Mouse (Mus musculus) midbrain, embryonic 11.5 days (tissue): ENCODE measurements around the gene 2610301B20Rik. TPM values are rescaled to one million over a fixed set of nuclear protein-coding genes. Genes with fewer than 3 reads are reported as not detected.
"Not testable (repeated sequence)": the region's sequence is repeated elsewhere in the genome, so short reads cannot be mapped to it uniquely, and the experiment has no call there.

Experiments
- ATAC-seq: fragments of 200-750 bp; cut with Nextera tagmentation; 2 replicates; pipeline ENCODE4 v1.8.0; 2017; ENCODE audit warnings: moderate TSS enrichment, moderate library complexity; ENCODE audit not compliant: low FRiP score
- DNase-seq: peaks from one replicate; pipeline ENCODE4 v3.0.0; 2015; ENCODE audit warnings: low spot score; ENCODE audit errors: missing footprints
- H3K27ac ChIP-seq: fragments of 300-500 bp; sonication (generic); 2 replicates; pipeline ENCODE4 v1.5.1; 2014; ENCODE audit warnings: low read depth, low read length
- H3K27me3 ChIP-seq: fragments of 300-500 bp; sonication (generic); 2 replicates; pipeline ENCODE4 v1.6.1; 2014; ENCODE audit warnings: mild to moderate bottlenecking, low read length, moderate library complexity, mixed read lengths; ENCODE audit not compliant: control insufficient read depth, insufficient read depth
- H3K36me3 ChIP-seq: fragments of 300-500 bp; sonication (generic); 2 replicates; pipeline ENCODE4 v1.6.1; 2014; ENCODE audit warnings: mild to moderate bottlenecking, low read length, moderate library complexity, mixed read lengths; ENCODE audit not compliant: control insufficient read depth, insufficient read depth
- H3K4me1 ChIP-seq: fragments of 300-500 bp; sonication (generic); 2 replicates; pipeline ENCODE4 v1.6.1; 2014; ENCODE audit warnings: low read length; ENCODE audit not compliant: control insufficient read depth, insufficient read depth
- H3K4me2 ChIP-seq: fragments of 300-500 bp; sonication (generic); 2 replicates; pipeline ENCODE4 v1.6.1; 2014; ENCODE audit warnings: mild to moderate bottlenecking, moderate library complexity
- H3K4me3 ChIP-seq: fragments of 300-500 bp; sonication (generic); 2 replicates; pipeline ENCODE4 v1.5.1; 2014; ENCODE audit warnings: low read depth, low read length
- H3K9ac ChIP-seq: fragments of 300-500 bp; sonication (generic); 2 replicates; pipeline ENCODE4 v1.6.1; 2014; ENCODE audit warnings: low read length
- H3K9me3 ChIP-seq: fragments of 300-500 bp; sonication (generic); 2 replicates; pipeline ENCODE4 v1.6.1; 2016; ENCODE audit warnings: low read length; ENCODE audit not compliant: control insufficient read depth
- WGBS: fragments of 180-500 bp; shearing (Covaris S2); extraction: QIAGEN DNeasy Blood & Tissue Kit; methylation state at CpG from one replicate; pipeline ENCODE4 v1.1.7; 2014; 5-methylcytosine and 5-hydroxymethylcytosine counted together
- polyA plus RNA-seq: library from polyadenylated mRNA; unstranded; fragments of >200 nt; fragmentation: Nextera tagmentation; extraction: Ambion mirVana; gene quantifications from 2 replicates; pipeline ENCODE4 v1.2.1, GENCODE M21; 2014

2610301B20Rik gene
- polyA plus RNA-seq, 1 experiment from 2014 or later: 63.8 TPM

DNA sequence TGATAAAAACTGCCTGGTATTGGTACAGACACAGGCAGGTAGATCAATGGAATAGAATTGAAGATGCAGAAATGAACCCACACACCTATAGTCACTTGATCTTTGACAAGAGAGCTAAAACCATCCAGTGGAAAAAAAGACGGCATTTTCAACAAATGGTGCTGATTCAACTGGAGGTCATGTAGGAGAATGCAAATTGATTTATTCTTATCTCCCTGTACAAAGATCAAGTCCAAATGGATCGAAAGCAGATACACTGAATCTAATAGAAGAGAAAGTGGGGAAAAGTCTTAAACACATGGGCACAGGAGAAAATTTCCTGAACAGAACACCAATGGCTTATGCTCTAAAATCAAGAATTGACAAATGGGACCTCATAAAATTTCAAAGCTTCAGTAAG is 11.4 kb upstream of the 2610301B20Rik start:
- H3K9ac ChIP-seq, H3K27ac ChIP-seq, H3K9me3 ChIP-seq, H3K4me2 ChIP-seq, H3K4me1 ChIP-seq, DNase-seq, H3K27me3 ChIP-seq, H3K4me3 ChIP-seq, H3K36me3 ChIP-seq, ATAC-seq: not testable (repeated sequence)
- WGBS: 91% methylated on average over 2 of the region's 2 CpGs

DNA sequence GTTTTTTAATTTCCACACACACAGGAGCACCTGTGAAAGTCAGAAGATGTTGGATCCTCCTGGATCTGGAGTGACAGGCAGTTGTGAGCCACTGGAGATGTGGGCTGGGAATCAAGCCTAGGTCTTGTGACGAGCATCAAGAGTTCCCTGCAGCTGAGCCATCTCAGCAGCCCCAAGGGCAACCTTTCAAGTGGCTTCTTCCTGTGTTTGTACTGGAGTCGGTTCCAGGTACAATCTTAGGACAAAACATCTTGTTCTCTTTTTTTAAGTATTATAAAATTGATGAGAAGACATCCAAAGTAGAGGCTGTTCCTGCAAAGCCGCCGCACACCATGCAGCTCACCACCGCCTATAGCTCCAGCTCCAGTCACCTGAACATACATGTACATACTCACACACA is 2.1 kb upstream of the 2610301B20Rik start:
- Histone ChIP-seq H3K27ac (no peak overlapping the region), H3K4me2 (no peak overlapping the region), H3K4me3 (no peak overlapping the region), H3K9me3 (no peaks in the 10 kb centered on the region), H3K36me3 (no peaks in the 10 kb centered on the region), H3K9ac (no peak overlapping the region), H3K4me1 (peaks cover 8% of the 10 kb centered on the region; the same call in 1 of the 2 replicates), H3K27me3 (no peaks in the 10 kb centered on the region)
- peak; percentile 81 for DNase-seq
- no peak for ATAC-seq
- WGBS: 90% methylated on average over 5 of the region's 5 CpGs

DNA sequence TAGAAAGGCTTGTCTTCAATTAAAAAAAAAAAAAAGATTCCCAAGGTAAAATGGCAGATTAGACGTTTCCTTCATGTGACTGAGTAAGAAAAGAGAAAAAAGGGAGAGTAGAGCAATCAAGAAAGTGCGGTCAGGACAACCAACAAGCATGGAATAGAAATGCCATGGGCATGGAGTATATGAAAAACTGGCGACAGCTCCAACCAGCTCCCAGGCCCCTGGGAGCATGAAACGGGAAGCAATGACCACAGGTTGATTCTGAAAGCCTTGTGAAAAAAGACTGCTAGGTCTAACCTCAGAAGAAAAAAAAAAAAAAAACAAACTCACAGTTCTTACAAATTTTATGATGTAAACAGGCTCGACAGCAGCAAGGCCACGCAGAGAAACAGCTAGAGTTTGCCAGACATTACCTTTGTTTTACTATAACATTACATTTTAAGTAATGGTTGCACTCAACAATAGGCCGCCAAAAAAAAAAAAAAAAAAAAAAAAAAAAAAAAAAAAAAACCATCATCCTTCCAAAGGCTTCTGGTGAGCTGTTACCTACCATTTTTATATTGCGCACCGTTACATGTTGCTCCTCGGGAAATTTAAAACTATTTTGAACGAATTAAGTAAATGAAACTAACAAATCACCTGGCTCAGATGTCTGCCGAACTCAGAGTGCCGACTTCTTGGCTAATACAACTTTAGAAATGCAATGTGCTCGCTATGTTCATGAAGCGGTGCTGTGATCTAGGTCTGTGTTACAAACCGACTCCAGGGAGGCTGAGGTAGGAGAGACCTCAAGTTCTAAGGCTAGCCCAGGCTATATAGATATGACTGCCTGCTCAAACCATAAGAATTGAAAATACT is 1.4 kb upstream of the 2610301B20Rik start:
- no peak for ATAC-seq
- peak; percentile 89 for DNase-seq
- peak overlapping the region; percentile 81 for H3K4me3 ChIP-seq
- H3K9me3 ChIP-seq: no peaks in the 10 kb centered on the region
- H3K4me2 ChIP-seq: peak overlapping the region; percentile 69
- no peak overlapping the region for H3K27ac ChIP-seq
- no peaks in the 10 kb centered on the region for H3K27me3 ChIP-seq
- peak overlapping the region; percentile 0; the same call in 1 of the 2 replicates for H3K9ac ChIP-seq
- H3K4me1 ChIP-seq: peaks cover 8% of the 10 kb centered on the region; the same call in 1 of the 2 replicates
- WGBS: 36% methylated on average over 16 of the region's 16 CpGs
- H3K36me3 ChIP-seq: no peaks in the 10 kb centered on the region

DNA sequence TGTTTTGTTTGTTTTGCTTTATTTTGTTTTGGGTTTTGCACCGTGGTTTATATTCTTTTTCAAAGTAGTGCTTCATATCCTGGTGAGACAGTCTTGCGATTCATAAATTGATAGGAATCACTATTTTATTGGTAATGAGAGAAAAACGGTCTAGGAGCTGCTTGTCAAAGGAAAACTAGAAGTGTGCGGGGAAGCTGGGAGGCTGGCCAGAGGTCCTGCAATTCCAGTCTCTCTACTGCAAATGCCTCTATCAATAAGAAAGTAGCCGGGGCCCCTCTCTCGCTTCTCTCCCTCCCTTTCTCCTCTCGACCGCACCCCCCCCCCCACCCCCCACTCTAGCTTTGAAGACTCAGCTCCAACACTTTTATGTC is 764 bp upstream of the 2610301B20Rik start:
- Histone ChIP-seq H3K27ac (no peak overlapping the region), H3K9ac (peak overlapping the region; percentile 0; the same call in 1 of the 2 replicates), H3K4me2 (peak overlapping the region; percentile 69), H3K27me3 (no peaks in the 10 kb centered on the region), H3K4me3 (peak overlapping the region; percentile 81), H3K36me3 (no peaks in the 10 kb centered on the region), H3K9me3 (no peaks in the 10 kb centered on the region), H3K4me1 (peaks cover 8% of the 10 kb centered on the region; the same call in 1 of the 2 replicates)
- 4% methylated on average over 8 of the region's 8 CpGs for WGBS
- DNase-seq: no peak
- ATAC-seq: peak; percentile 59

DNA sequence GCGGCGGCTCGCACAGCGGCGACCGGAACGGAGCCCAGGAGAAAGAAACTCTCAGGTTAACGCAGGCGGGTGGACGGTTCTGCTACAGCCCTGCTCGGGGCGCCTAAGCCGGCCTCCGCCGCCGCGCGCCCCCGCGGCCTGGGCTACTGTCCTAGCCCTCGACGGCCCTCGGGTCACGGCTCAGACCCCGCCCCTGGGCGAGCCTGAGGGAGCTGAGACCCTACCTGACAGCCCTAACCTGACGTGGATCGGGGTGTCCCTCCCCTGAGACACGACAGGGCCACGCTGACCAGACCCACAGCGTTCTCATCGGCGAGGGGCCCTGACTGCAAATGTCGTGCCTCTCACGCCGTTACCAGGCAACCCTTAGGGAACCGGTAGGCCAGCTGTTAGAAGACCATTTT is 422 bp downstream of the 2610301B20Rik start:
- Histone ChIP-seq H3K27me3 (no peaks in the 10 kb centered on the region), H3K9ac (peak overlapping the region; percentile 88), H3K4me3 (peak overlapping the region; percentile 81), H3K27ac (peak overlapping the region; percentile 96), H3K9me3 (no peaks in the 10 kb centered on the region), H3K36me3 (no peaks in the 10 kb centered on the region), H3K4me1 (peaks cover 8% of the 10 kb centered on the region; the same call in 1 of the 2 replicates), H3K4me2 (peak overlapping the region; percentile 69)
- DNase-seq: no peak
- WGBS: under 1% methylated on average over 36 of the region's 37 CpGs
- peak; percentile 88 for ATAC-seq

DNA sequence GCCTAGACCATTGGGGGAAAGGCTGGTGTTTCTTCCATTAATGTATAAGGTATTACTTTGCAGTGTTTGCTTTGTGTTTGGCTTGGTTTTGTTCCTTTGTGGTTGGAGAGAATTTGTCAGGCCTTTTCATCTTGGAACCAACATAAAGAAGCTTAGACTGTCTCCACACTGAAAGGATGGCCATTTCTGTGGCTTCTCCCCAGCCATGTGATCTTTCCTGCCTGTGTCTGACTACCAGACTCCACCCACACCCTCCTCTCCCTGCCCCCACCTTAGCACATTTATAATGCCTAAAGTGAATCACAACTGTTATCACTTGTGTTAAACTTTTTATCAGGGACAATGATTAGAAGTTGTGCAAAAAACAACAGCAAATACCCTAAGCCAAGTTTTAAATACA is 1.1 kb downstream of the 2610301B20Rik start:
- Histone ChIP-seq H3K27ac (peak overlapping the region; percentile 96), H3K4me2 (peak overlapping the region; percentile 69), H3K4me3 (peak overlapping the region; percentile 81), H3K9ac (peak overlapping the region; percentile 88), H3K27me3 (no peaks in the 10 kb centered on the region), H3K4me1 (peaks cover 8% of the 10 kb centered on the region; the same call in 1 of the 2 replicates), H3K36me3 (no peaks in the 10 kb centered on the region), H3K9me3 (no peaks in the 10 kb centered on the region)
- peak; percentile 87 for DNase-seq
- ATAC-seq: no peak

DNA sequence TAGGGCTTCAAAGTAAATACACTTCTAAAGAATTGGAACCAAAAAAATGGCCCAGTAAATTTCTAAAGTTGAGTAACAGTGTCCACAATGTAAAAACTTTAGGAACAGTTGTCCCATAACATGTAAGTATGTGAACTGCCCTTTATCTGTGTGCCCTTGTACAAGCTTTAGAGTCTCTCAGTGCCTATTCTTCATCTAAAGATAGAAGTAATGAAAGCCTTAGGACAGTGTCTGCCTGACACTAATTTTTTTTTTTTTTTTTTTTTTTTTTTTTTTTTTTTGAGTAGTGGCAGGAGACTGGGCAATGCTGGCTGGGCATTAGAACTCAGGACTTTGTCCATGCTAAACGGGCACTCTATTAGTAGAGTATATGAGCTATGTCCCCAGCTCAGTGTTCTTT is 2.8 kb downstream of the 2610301B20Rik start:
- Histone ChIP-seq H3K4me3 (no peak overlapping the region), H3K9me3 (no peaks in the 10 kb centered on the region), H3K4me2 (no peak overlapping the region), H3K9ac (no peak overlapping the region), H3K36me3 (no peaks in the 10 kb centered on the region), H3K27me3 (no peaks in the 10 kb centered on the region), H3K4me1 (peaks cover 8% of the 10 kb centered on the region; the same call in 1 of the 2 replicates), H3K27ac (no peak overlapping the region)
- ATAC-seq (no peak), DNase-seq (peak; percentile 65)
- WGBS: 97% methylated on average over 1 of the region's 1 CpGs

DNA sequence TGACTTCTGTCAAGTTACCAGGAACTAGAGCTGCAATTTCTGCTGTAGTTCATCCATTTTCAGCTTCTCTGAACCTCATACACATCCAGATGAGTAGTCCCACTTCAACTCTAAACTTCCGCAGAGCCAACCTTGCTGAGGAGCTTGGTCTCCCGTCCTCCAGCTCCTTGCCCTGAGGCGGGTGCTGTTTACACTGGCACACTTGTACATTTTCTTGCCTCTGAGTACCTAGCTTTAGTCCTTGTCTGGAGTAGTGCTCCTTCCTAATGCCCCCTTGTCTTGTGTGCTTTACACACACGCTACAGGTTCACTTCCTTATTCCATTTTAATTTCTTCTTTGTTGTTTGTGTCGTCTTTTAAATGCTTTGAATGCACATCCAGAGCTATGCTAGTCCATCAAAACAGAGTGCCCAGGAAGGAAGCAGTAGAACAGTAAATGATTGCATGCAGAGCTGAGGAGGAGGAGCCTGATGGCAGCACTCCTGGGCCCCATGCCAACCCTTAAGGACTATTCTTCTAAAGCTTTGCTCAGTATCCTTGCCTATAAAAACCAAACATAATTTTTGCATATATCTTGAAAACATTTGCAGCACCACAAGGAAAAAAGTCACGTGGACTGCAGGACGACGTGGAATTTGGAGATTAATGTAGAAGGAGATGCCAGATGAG is 9.6 kb downstream of the 2610301B20Rik start:
- Histone ChIP-seq H3K9me3 (no peaks in the 10 kb centered on the region; the same call in 1 of the 2 replicates), H3K9ac (no peak overlapping the region), H3K4me1 (no peaks in the 10 kb centered on the region), H3K4me2 (no peak overlapping the region), H3K4me3 (no peak overlapping the region), H3K36me3 (peaks cover 12% of the 10 kb centered on the region), H3K27me3 (no peaks in the 10 kb centered on the region), H3K27ac (no peak overlapping the region)
- peak; percentile 6 for DNase-seq
- no peak for ATAC-seq
- 95% methylated on average over 8 of the region's 8 CpGs for WGBS

DNA sequence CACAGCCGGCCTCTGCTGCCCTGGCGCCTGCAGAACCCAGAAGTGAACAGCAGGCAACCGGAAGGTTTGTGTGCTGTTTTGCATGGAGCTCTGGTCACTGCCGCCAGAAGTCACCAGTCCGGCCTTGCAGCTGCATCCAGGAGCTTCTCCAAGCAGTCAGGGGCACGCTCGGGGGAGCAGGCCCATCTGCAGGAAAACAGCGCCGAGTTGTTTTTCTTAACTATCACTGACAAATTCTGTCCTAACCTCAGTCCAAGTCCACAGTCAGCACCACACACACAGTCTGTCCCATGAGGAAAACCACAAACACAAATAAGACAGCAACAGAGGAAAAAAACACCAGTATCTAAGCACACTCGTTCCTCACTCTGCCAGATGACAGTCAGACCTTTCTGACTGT is 14.5 kb downstream of the 2610301B20Rik start:
- 96% methylated on average over 10 of the region's 10 CpGs for WGBS
- peaks cover 12% of the 10 kb centered on the region for H3K36me3 ChIP-seq
- no peaks in the 10 kb centered on the region; the same call in 1 of the 2 replicates for H3K9me3 ChIP-seq
- H3K9ac ChIP-seq: no peak overlapping the region
- no peak overlapping the region for H3K27ac ChIP-seq
- H3K4me3 ChIP-seq: no peak overlapping the region
- DNase-seq (peak; percentile 56), ATAC-seq (no peak)
- H3K4me1 ChIP-seq: no peaks in the 10 kb centered on the region
- no peak overlapping the region for H3K4me2 ChIP-seq
- no peaks in the 10 kb centered on the region for H3K27me3 ChIP-seq
